Mouse (Mus musculus) C2C12 (cell line): ENCODE measurements around the gene Ier3.

Experiments used
- CEBPB ChIP-seq: IDR thresholded peaks from one replicate; pipeline ENCODE4 v1.6.1; 2011; ENCODE audit warnings: low read depth, mild to moderate bottlenecking, control low read depth, moderate library complexity
- CTCF ChIP-seq: IDR thresholded peaks from one replicate; pipeline ENCODE4 v1.5.1; 2011; ENCODE audit not compliant: control insufficient read depth, insufficient read depth, insufficient read length
- MAX ChIP-seq: IDR thresholded peaks from one replicate; pipeline ENCODE4 v1.6.1; 2011; ENCODE audit warnings: mild to moderate bottlenecking, control low read depth
- MYOG ChIP-seq: IDR thresholded peaks from one replicate; pipeline ENCODE4 v1.6.1; 2011; ENCODE audit not compliant: control insufficient read depth, insufficient read length; ENCODE audit errors: extremely low read depth
- USF1 ChIP-seq: IDR thresholded peaks from one replicate; pipeline ENCODE4 v1.6.1; 2011; ENCODE audit warnings: low read depth, mild to moderate bottlenecking, control low read depth, moderate library complexity

GRCm38 (mm10) chr17:35868961-35869345, 47.5 kb downstream of the Ier3 start:
- TF ChIP-seq USF1: no peak
- TF ChIP-seq CTCF: no peak
- no peak for TF ChIP-seq MAX
- TF ChIP-seq CEBPB: no peak
- no peak for TF ChIP-seq MYOG
